Mouse (Mus musculus): Measurements from ENCODE around the gene Gm20388. TPM values are rescaled to one million over a fixed set of nuclear protein-coding genes. Genes with fewer than 3 reads are reported as not detected.

The Gm20388 gene
- total RNA-seq, 2 experiments from 2014 or later, result 12.7 TPM; not detected in 1

DNA sequence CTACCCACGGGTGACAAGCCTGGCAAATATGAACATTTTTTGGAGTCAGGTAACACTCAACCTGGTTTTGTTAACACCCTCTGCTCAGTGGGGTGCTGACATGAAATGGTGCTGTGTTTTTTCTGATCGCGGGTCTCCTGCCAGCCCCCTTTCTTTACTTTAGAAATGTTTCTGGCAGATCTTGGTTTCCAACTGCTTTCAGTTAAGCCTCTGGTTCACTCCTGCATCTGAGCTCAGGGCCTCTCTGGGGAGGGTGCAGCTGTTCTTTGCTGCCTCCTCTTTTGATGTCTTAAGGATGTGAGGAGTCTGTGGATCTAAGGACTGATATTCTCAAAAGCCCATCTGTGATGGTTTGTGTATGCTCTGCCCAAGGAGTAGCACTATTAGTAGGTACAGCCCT, 4165.8 kb downstream of the Gm20388 start:
- DNase-seq, result no peak

DNA sequence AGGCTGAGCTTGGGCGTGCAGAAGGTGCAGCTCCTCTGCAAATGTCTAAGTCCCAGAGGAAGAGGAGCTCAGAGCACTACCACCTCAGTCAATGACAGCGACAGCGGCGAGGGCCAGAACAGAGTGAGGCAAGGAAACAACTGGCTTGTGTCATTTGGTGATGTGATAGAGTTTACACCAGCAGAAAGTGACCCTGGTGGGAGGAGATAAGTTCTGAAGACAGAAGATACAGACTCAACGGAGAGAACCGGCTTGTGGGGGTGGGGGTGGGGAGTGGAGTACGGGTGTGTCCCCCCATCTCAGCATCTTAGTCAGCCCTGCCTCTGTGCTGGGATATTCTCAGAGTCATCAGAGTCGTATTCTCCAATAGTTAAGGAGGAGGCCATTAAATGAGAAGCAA, 4166.7 kb downstream of the Gm20388 start:
- DNase-seq, result no peak

DNA sequence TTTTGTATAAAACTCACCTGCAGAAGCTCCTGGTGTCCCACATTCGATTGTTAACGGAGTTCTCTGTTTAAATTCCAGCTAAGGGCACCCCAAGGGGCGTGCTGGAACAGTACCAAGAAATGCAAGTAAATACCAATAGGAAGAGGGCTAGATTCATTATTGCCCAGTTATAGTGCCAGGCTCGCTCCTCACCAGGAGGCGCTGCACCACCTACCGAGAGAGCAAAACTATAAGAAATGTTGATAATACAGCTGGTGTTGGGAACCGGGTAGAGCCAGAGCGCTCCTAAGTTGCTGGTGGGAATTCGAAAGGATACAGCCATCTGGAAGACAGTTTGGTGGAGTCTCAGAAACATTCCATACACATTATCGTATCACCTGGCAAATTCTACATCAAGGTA, 4167.4 kb downstream of the Gm20388 start:
- no peak for DNase-seq

DNA sequence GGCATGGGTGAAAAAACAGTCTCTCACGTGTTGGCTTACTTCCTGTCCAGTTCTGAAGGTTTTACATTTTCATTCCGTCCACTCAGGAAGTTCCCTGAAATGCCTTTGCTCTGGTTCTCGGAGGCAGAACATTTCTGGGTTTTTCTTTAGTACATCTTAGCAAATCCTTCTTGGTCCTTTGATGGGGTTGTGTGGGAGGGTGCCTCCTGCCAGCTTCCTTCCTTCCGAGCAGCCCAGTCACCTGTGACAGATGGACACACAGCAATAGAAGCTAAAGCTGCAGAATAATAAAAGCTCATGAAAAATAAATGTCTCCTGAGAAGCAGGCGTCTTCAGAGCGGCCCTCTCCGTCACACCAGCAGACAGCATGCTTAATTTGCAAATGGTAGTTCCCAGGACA, 4168.3 kb downstream of the Gm20388 start:
- DNase-seq, result no peak

DNA sequence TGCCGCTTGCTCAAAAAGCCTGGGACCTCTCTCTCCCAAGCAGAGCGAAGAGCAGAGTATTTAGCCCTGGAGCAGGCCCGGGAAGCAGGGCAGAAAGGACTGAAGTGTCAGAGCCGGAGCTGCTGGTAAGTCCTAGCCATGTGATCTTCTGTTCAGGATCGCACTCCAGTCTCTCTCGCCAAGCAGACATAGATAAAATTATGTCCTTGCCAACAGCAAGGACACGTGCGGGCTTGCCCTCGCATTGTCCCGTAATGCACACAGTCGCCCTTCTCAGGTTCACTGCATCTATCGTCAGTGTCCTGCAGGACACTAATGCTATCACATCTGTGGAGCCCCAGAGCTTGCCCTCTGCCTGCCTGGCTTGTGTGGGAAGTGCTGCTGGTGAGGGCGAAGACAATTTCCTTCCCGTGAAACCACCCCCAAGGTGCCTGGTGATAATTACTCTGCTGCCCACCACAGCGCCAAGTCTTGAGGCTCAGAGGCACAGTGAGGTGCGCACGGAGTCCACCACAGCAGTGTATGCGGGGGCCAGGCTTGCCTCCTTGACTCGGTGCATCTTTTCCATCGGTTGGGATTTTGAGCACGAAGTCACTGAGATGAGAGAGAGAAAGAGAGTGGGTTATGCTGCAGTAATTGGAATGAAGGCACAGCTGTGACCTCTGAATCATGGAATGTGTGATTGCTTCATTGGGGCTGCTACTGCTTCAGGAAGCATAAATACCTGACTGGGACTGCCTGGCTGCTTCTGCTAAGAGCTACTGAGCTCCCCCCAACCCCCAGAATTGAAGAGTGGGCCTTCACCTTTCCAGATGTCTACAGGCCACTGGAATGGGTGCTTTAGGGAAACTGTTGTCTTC, 4170.1 kb downstream of the Gm20388 start:
- DNase-seq, result no peak

DNA sequence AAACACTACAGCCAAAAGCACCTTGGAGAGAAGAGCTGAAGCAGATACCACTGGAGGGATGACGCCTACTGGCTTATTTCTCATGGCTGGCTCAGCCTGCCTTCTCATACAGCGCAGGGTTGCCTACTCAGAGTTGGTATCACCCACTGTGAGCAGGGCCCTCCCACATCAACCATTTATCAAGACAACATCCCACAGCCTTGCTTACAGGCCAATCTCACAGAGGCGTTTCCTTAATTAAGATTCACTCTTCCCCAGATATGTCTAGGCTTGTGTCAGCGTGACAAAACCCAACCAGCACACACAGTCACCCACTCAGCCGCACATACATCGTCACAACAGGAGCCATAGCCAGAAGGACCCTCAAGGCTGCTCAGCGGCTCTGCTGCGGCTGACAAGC, 4172.0 kb downstream of the Gm20388 start:
- no peak for DNase-seq

DNA sequence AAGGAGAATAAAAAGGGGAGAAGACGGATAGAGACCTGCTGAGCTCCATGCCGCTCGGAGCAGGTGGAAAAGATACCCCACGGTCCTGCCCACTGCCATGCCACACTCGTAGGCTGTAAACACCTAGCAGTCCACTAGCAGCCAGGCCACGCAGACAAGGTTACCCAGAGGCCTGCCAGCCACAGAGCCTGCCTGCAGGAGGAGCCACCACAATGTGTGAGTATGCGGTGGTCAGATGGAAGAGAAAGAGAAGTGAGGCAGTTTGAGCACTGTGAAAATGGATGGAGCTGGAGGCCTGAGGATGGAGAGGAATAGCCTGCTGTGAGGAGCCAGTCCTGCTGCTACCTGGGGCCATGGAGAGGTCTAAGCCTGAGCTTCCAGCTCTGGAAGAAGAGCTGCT, 4173.0 kb downstream of the Gm20388 start:
- DNase-seq, result no peak

DNA sequence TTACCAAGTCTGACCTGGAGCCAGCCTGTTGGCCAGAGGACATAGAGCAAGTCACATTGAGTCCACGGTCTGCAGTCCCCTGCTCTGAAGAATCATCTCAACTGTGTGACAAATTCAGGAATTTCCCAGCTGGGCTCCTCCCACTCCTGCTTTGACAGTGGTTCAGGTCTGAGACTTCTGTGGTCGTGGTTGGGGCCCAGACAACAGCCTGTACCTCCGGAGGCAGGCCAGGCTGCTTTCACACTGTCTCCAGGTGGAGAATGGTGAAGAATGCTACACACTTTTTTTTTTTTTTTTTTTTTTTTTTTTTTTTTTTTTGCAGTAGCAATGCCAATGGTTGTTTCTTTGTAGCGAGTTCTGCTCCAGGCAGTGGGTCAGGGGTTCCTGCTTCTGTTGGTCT, 4175.0 kb downstream of the Gm20388 start:
- DNase-seq, result no peak

DNA sequence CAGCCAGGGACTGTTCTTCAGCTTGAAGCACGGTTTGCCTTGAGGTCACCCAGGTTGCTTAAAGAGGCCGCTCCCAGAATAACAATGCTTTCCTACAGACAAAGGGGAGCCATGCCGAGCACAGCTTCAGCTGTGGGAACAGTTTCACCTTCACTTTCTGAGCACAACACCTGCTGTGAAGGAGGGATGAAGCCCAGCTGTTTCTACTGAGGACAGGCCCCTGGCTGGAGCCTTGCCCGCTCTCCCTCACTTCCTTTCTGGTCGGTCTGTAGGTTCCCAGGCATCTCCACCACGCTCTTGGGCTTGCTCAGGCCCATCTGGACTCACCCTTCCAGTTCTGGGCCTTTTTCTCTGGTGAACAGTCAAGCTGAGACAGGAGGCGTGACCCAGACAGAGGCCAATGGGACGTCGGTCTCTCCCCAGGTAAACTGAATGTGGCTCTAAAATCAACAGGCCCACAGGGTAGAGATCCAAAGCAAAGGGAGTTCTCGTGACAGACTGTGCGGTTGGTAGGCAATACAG, 4177.5 kb downstream of the Gm20388 start:
- no peak for DNase-seq

DNA sequence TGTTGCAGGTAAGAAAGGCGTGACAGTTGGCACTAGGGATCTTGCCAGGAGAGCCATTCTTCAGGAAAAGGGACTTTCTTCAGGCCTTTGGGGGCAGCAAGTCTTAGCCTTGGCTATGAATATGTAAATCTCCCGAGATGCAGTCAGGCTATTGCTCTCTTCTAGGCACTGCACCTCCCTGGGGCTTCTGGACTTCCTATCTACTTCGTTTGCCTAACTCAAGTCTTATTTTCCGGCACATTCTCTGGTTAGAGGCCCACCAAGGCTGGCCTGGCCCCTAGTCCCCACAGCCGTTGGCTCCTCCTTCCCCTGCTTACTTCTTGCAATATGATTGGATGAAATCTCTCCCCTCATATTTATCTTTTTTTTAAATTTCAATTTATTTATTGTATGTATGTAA, 4178.4 kb downstream of the Gm20388 start:
- DNase-seq, result no peak

DNA sequence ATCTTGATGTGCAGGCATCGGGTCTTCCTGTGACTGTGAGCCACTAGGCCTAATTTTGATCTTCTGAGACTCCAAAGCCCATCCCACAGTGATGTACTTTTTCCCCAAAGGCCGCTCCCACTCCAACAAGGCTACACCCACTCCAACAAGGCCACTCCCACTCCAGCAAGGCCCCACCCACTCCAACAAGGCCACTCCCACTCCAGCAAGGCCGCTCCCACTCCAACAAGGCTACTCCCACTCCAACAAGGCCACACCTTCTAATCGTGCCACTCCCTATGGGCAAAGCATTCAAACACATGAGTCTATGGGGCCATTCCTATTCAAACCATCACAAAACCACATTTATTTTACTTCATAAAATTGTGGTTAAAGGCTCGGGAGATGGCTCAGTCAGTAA, 4179.8 kb downstream of the Gm20388 start:
- no peak for DNase-seq

DNA sequence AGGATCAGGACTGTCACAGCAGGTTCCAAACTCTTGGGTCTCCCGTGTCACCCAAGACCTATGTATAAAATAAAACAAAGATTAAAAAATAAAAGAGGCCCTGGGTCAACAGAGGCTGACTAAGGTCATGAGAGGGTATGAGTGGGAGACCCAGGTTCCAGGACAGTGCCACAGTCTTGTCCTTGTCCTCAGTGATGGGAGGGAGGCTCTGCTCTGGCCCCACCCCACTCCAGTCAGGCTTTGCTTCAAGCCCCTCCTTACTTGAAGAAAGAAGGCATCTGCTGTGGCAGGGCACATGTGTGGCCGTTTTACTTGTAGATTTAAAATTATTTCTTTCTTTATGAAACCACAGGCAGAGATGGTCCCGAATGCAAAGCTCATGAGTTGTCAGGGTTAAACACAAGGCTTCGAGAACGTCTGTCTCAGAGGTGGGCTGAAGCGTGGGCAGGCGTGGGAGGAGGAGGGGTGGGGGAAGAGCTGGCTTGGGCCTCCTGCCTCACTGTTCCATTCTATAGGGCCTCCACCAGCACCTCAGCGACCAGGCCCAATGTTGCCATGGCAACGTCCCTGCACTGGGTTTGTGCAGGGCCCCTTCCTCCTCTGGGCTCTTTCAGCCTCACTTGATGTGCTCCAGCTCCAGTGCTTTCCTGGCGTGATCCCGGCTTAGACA, 4188.4 kb downstream of the Gm20388 start:
- DNase-seq, result no peak

DNA sequence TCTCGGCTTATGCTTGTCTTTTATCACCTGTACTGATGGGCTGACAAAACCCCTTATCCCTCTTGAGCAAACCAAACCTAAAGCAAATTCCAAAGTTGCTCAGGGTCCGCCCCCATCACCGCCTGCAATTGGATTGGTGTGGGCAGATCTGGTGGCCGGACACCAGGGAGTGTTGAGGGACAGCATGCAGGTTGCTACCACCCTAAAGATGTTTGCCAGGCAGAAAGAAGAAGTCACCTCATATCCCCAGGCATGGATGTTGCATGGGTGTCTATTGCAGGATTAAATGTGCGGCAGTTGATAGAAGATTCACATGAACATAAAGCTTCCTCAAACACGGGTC, 4189.0 kb downstream of the Gm20388 start:
- no peak for DNase-seq

DNA sequence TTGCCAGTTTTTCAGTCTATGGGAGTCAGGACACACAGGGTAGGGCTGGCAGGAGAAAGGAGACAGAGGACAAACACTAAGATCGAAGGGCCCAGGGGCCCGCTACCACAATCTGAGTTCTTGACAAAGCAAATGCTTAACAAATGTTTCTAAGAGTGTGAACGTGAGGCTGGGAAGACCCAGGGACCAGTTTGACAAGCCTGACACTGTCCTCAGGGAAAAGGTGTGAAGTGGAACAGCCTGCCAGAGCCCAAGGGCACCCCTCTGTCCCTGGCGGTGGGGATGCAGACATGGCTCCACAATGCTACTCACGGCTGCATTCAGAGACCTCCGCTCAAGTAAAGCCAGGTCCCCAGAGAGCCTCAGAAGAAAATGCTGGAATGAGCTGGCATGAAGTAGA, 4195.2 kb downstream of the Gm20388 start:
- no peak for DNase-seq

DNA sequence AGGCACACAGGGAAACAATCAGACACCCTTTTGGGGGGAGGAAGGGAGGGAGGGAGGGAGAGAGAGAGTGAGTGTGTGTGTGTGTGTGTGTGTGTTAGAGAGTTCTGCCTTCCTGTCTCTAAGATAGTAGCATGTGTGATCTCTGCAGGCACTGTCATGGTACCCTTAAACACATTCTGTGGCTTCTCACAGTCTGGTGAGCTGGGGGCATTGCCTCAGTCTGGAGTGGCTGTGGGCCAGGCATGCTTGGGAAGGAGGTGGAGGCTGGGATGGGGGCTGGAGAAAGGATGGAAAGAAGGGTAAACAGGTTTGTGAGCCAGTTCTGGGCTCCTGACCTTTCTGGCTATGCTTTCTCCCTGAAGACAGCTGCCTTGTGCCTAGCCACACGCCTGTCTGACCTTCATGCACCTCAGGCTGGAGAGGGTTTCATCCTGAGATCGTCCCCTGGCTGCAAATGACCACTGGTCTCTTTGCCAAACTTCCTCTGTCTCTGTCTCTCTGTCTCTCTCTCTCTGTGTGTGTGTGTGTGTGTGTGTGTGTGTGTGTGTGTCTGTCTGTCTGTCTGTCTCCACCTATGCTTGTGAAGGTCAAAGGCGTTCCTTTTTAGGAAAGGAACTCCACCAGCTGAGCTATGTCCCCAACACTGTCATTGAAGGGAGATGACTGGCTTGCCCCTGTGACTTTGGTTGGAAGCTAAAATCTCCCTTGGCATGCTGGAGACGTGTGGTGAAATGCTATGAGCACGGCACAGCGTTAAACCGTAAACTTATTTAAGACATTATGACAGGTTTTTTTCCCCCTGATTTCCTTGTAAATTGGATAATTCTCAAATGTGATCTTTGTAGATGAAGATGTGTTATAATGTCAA, 4195.9 kb downstream of the Gm20388 start:
- DNase-seq, result no peak

DNA sequence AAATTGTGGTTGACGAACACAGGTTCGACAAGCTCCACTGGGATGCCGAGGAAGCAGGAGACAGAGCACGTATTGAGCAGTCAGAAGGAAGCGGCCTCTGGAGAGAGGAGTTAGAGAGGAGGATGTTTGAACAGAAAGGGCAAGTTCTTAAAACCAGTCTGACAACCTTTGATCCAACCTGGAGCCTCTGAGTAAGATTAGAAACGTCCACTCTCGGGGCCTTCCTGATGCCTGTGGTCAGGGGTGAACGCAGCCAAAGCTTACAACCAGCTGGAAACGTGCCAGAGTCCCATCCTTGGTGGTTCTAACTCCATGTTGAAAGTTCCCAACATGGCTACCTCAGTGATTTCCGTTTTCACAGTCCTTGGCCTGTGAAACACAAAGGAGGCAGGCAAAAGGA, 4202.5 kb downstream of the Gm20388 start:
- DNase-seq, result no peak

DNA sequence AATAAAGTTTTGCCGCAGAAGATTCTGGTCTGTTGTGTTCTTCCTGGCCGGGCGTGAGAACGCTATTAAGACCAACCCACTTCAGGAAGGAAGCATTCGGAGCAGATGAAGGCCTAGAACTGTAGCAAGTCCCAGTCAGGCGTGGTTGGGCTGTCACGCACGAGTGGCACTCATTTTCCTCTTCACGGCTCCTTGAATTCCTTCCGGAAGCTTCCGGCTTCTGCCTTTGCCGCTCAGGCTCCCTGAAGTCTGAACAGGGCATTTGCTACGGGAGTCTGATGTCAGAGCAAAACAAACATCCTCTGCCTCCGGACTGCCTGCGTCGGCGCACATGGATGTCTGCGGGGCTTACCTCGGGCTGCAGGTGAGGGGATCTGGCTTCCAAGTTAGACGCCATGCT, 4214.6 kb downstream of the Gm20388 start:
- no peak for DNase-seq

DNA sequence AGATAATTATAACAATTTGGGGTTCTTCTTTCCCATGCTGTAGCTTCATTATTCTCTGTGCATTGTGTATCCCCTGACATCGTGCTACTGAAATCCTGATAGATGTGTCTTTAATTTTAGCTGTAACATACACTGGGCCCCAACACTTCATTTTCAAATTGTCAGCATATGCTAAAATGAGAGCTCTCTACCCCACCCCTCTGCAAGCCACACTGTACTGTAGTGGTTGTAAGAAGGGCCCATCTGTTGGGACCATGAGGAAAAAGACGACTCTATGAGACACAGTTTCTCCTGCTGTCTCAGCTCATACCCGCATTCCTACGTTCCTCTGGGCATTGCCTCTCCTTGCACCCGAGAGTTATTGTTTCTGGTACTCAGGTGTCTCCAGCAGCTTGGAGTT, 4226.6 kb downstream of the Gm20388 start:
- DNase-seq, result no peak

DNA sequence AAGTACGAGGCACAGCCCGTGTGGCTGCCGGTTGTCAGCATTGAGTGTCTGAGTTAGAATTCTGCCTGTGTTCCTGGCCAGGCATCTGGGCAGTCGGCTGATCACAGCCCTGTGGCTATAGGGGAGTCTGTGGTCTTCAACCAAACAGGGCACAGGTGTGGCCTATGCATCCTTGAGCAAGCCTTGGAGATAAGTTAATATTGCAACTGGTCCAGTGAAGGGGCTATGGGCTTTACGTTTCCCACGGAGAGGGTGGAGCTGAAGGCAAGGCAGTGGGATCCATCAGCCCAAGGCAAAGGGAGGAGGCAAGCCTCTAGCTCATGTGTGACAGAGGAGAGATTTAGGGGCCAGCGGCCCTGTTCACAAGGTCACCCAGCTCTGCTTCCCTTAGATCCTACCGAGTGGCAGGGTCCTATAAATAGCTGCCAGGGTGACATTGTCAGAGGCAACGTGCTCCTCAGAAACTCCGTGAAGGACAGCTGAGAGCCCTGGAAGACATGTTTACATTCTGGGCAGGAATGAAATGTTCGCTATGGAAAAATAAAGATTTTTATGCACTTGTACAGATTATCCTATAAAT, 4229.7 kb downstream of the Gm20388 start:
- DNase-seq, result no peak

DNA sequence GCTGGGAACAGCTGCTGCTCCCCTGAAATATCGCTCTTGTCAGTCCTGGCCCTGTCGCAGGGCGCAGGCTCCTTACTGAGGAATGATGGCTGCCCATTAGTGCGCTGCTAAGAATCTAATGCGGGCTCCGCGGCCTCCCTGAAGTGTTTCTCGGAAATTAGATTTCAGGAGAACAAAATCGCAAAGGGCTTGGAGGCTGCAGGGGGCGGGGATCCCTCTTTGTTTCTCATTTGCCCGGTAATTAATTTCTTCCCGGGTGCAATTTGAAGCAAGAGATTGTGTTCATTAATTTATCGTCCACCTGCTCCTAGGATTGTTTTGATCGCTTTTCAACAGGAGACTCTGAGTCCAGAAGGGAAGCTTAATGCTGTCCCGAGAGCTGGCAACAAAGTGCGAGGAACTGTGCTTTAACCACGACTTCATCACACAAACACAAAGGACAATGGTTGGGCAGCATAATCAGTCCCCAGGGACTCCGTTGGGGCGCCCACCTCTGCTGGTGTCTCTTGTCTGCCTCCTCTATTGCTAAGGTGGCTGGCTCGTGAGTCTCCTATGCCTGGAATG, 4230.3 kb downstream of the Gm20388 start:
- DNase-seq, result no peak

DNA sequence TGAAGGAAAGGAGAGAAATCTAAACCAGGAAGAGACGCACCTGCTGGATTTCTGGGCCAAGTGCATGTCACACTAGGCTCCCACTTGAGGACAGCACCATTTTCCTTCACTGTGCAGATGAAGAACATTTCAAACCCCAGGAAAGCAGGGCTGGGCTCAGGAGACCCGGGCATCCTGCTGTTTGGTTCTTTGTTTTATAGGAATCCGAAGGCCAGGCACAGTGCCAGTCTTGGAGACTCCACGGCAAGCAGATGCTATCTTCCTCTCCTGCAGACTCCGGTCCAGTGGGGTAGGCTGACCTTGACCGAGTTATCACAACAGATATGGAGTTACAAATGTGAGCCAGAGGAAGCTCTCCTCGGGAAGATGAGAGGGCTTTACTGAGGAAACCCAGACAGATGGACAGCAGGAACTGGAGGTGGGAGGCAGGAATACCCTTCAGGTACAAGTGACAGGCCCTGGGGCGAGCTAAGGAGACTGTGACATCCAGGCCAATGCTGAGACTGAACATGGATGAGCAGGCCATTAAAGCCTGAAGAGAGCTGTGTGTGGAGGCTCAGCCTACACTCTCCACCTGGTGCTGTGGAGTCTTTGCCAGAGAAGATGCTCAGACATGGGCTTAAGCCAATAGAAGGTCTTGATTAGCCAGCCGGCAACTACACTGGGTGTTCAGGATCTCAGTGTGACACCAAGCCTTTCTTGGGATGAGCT, 4231.2 kb downstream of the Gm20388 start:
- DNase-seq, result peak; percentile 40 to 44

DNA sequence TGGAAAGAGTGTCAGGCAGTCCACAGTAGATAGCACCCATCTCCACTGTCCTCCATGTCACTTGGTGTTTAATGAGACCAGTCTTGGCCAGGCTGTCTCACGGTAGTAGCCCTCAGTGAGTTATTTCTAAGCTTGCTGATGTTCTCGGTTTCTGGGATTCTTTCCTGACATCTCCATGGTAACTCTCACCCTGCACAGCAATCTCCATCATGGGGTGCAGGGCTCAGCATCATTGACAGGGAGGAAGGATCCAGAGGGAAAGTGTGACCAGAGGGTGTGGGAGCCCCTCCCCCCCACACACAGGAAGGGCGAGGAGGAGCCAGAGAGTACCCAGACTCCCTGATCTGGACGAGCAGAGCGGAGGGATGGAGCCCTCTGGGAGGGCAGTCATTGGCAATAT, 4232.4 kb downstream of the Gm20388 start:
- no peak for DNase-seq
